Mouse (Mus musculus): ENCODE measurements around the gene Slc22a12. TPM values are rescaled to one million over a fixed set of nuclear protein-coding genes. Genes with fewer than 3 reads are reported as not detected.

Gene Slc22a12
- polyA plus RNA-seq, 1 experiment from 2014 or later = not detected

DNA sequence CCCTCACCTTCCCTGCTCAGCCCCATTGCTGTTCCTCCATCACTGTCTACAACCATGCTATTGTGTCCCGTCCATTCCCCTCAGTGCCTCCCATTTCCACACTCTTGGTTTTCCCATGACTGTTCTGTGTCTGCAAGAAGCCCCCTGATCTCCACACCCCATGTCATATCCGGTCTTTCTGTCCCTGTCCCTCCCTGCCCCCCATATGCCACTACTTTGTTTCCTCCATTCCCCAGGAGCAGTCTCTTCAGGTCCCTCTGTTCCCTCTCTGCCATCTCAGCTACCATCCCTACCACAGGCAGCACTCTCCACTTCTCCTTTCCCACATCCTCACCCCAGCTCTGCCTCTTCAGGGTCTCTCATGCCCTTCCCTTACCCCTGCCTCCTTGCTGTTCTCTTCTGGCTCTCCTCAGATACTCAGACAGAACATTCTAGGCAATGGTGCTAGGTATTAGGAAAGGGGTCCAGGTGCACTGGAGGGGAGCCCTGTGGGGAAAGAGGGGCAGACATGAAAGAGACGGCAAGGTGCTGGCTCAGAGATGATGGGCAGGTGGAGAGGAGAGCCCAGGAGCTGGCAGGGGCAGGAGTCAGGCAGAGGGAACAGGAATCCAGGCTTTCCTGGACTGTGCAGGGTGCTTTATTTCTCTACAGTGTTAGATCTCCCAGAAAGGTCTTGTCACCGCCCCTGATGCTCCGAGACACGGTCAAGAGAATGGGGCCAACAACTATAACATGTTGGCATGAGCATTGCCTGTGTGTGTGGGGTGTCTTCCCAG, 42.8 kb downstream of the Slc22a12 start:
- ChIA-PET CTCF (no interaction called here), POLR2A (no interaction called here)
- peaks cover 61% of the 10 kb centered on the region for H3K27me3 ChIP-seq
- ATAC-seq (no peak), DNase-seq (ENCODE audit: low read depth, low spot score) (no peak)
- no peak for TF ChIP-seq CTCF (IDR thresholded peaks at IDR 0.05)
- in situ Hi-C loops (cut with MboI; ENCODE audit: low pct_unique_long_range_greater_than_20kb) = loop anchor here (25.0 kb wide), 1 partner anchor 512 kb away; the partner anchor contains the start of gene Fermt3

DNA sequence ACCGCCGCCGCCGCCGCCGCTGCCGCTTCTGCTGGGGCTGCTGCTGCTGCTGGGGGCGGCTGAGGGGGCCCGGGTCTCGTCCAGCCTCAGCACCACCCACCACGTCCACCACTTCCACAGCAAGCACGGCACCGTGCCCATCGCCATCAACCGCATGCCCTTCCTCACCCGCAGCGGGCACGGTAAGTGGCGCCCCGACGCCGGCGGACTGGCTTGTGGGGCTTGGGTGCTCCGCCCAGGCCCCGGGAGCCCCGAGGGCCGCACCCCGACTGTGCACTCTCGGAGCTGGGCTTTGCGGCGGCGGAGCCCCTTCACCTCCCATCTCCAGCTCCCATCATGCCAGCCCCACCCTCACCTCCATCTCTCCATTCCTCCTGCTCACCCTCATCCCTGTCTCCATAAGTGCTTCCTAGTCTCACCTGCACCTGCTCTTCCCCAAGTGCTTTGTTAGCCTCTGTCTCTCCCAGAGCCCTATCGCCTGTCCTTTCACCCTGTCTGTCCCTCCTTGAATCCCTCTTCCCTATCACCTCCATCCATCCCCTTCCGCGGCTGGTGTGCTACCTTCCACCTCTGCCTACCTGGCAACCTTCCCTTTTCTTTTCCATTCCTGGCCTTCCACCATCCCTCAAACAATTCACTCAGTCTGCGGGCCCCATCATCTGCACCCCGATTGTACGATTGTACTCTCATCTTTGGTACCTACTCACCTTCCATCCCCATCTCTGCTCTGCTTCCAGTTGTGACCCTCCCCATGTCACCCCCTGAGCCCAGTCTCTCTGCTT, 44.3 kb downstream of the Slc22a12 start:
- in situ Hi-C loops (cut with MboI; ENCODE audit: low pct_unique_long_range_greater_than_20kb) = loop anchor here (25.0 kb wide), 1 partner anchor 514 kb away; the partner anchor contains the start of gene Fermt3
- ATAC-seq = no peak
- DNase-seq (ENCODE audit: low read depth, low spot score) = no peak
- ChIA-PET CTCF (no interaction called here), POLR2A (no interaction called here)
- no peak for TF ChIP-seq CTCF (IDR thresholded peaks at IDR 0.05)
- peaks cover 70% of the 10 kb centered on the region for H3K27me3 ChIP-seq

DNA sequence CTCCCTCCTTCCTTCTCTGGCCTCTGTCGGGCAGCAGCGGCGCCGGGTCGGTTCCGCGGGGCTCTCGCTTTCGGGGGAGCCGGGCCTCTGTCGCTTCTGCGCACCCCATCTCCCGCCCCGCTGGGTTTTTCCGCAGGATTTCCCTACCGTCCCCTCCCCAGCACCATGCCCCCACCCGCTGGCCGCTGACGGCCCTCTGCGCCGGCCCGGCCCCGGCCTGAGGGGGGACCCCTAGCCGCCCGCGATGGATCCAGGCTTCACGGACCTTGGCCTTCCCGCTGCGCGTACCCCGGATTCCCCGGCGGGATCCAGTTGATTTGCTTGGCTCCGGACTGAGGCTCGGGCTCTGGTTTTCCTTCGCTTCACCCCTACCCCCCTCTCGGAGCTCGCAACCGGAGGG, 45.0 kb downstream of the Slc22a12 start:
- ChIA-PET CTCF (no interaction called here), POLR2A (no interaction called here)
- no peak for TF ChIP-seq CTCF (IDR thresholded peaks at IDR 0.05)
- ATAC-seq (no peak), DNase-seq (ENCODE audit: low read depth, low spot score) (no peak)
- in situ Hi-C loops (cut with MboI; ENCODE audit: low pct_unique_long_range_greater_than_20kb) = loop anchor here (25.0 kb wide), 1 partner anchor 514 kb away; the partner anchor contains the start of gene Fermt3
- H3K27me3 ChIP-seq = peaks cover 74% of the 10 kb centered on the region

DNA sequence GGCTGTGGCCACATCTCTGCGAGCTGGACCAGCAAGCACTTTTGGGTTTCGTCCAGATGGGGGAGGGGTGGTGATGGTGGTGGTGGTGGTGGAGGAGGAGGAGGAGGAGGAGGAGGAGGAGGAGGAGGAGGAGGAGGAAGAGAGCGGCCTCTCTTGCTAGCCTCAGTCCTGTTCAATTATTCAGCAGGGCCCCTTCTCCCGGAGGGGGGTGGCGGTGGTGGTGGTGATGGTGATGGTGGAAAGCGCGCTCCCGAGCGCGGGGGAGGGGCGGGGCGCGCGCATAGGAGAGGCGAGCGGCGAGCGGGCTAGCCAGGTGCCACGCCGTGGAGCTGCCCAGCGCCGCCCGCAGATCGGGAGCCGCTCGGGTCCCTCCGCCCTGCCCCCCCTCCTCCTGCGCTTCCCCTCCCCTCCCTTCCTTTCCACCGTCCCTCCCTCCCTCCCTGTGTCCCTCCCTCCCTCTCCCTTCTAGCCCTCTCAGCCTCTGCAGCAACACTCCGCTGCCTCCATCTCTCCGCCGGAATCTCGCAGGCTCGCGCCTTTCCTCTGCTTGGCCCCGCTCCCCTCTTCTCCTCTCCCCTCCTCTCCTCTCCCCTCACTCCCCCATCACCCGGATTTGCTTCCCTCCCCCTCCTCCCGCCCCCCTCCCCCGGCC, 45.6 kb downstream of the Slc22a12 start:
- ATAC-seq (no peak), DNase-seq (ENCODE audit: low read depth, low spot score) (no peak)
- TF ChIP-seq CTCF (IDR thresholded peaks at IDR 0.05) = no peak
- H3K27me3 ChIP-seq = peaks cover 73% of the 10 kb centered on the region
- in situ Hi-C loops (cut with MboI; ENCODE audit: low pct_unique_long_range_greater_than_20kb) = loop anchor here (25.0 kb wide), 1 partner anchor 515 kb away; the partner anchor contains the start of gene Fermt3
- CTCF ChIA-PET = no interaction called here
- POLR2A ChIA-PET = no interaction called here

DNA sequence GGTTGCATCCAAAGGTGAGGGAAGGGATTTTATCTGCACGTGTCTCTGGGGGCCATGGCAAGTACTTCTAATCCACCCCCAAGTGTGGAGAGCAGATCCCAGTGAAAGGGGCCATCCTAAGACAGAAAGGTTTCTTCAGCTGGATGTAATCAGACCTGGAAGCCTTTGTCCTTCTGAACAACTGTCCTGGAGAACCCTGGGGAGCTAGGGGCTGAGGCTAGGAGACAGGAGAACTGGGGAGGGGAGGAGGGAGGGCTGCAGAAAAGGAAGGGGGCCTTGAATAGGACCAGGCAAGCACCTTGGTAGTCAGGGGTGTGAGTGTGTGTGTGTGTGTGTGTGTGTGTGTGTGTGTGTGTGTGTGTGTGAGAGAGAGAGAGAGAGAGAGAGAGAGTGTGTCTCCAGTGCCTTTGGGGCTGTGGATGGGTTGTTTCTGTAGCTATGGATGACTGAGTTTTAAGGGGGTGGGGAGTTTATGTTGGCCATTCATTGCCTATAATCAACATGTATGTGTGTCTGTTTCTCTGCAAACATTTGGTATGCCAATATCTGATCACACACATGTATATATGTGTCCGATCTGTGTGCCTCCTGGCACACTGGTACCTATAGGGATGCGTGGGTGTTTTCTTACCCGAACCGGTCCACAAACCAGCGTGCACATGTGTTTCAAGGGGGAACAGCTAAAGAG, 46.2 kb downstream of the Slc22a12 start:
- peaks cover 73% of the 10 kb centered on the region for H3K27me3 ChIP-seq
- in situ Hi-C loops (cut with MboI; ENCODE audit: low pct_unique_long_range_greater_than_20kb) = loop anchor here (25.0 kb wide), 1 partner anchor 516 kb away; the partner anchor contains the start of gene Fermt3
- no peak for TF ChIP-seq CTCF (IDR thresholded peaks at IDR 0.05)
- ATAC-seq (no peak), DNase-seq (ENCODE audit: low read depth, low spot score) (no peak)
- ChIA-PET POLR2A (no interaction called here), CTCF (no interaction called here)

DNA sequence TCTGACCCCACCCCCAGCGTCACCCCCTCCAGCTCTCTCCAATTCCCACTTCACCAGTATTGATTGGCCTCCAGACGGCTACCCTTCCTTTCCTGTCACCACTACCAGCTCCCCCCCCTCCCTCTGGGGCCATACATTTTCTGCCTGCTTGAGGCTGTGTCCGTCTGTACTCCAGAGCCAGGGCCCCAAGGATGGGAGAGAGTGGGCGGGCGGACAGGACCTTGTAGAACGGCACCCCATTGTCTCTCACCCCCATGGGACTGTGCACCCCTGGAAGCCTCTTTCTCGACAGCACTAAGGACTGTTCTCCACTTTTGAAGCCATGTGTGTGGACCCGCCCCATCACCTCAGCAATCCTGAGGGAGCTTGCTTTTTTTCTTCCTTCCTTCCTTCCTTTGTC, 47.1 kb downstream of the Slc22a12 start:
- CTCF ChIA-PET = no interaction called here
- no peak for TF ChIP-seq CTCF (IDR thresholded peaks at IDR 0.05)
- ATAC-seq (no peak), DNase-seq (ENCODE audit: low read depth, low spot score) (no peak)
- POLR2A ChIA-PET = no interaction called here
- peaks cover 75% of the 10 kb centered on the region for H3K27me3 ChIP-seq
- in situ Hi-C loops (cut with MboI; ENCODE audit: low pct_unique_long_range_greater_than_20kb) = loop anchor here (25.0 kb wide), 1 partner anchor 517 kb away; the partner anchor contains the start of gene Fermt3

DNA sequence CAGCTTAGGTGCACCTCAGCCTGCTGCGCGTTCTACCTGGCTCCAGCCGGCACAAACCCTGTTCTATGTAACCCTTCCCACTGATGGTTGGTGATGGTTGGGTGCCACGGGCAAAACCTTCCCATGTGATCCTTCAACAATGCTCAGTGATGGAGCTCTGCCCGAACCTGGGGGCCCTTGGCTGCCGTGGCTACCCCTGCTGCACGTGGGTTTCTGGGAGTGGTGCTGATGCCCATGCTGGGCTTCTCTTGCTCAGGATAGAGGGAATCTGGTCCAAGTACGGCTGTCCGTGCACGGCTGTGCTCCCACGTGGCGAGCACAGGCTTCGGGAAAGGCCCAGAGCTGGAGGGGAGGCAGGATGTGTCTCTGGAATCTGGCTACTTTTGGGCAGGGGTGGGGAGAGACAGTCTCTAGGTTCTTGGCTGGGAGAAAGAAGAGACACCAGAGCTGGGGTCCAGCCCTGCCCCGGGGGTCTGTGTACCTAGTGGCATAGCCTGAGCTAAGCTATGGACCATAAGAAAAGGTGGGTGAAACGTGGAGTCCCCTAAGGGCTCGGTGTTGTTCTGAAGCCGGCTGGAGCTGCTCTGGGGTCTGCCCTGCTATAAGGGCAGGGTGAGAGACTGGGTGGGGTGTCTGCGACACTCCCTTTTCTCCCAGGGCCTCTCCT, 48.2 kb downstream of the Slc22a12 start:
- peaks cover 79% of the 10 kb centered on the region for H3K27me3 ChIP-seq
- ATAC-seq = no peak
- DNase-seq (ENCODE audit: low read depth, low spot score) = no peak
- POLR2A ChIA-PET = no interaction called here
- CTCF ChIA-PET = no interaction called here
- no peak for TF ChIP-seq CTCF (IDR thresholded peaks at IDR 0.05)
- in situ Hi-C loops (cut with MboI; ENCODE audit: low pct_unique_long_range_greater_than_20kb) = loop anchor here (5.0 to 25.0 kb wide), 2 partner anchors 88 to 518 kb away; partner anchors contain the start of gene Fermt3

DNA sequence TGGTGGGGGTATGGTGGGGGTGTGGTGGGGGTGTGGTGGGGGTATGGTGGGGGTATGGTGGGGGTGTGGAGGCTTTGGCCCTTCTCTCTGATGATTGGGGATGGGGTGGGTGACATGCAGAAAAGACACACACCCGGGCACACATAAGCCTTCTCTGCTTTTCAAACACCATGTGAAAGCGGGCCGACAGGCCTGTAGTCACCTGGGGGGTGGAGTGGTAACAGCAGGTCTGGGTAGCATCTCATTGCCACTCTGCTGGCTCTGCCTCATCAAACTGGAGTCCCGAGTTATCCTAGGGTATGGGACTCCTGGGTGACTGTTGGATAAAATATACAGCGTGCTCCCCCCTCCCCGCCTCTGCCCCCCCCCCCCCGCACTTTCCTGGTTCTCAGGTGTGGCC, 48.8 kb downstream of the Slc22a12 start:
- ChIA-PET CTCF (no interaction called here), POLR2A (no interaction called here)
- in situ Hi-C loops (cut with MboI; ENCODE audit: low pct_unique_long_range_greater_than_20kb) = loop anchor here (5.0 to 25.0 kb wide), 2 partner anchors 88 to 518 kb away; partner anchors contain the start of gene Fermt3
- H3K27me3 ChIP-seq = peaks cover 74% of the 10 kb centered on the region
- TF ChIP-seq CTCF (IDR thresholded peaks at IDR 0.05) = no peak
- no peak for ATAC-seq
- no peak for DNase-seq (ENCODE audit: low read depth, low spot score)

DNA sequence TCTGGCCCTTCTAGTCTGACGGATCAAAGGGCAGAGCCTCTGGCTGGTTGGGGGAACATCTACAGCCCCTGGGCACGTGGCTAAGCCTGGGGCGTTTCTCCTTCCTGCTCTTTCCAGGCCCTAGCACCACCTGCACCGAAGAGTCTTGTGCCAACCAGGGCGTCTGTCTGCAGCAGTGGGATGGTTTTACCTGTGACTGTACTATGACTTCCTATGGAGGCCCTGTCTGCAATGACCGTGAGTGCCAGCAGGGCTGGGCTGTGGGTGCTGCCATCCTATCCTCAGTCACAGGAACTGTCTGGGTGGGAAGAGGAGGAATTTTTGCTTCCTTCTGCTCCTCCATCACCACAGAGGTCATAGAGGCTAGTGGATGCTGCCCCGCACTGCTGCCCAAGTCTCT, 49.6 kb downstream of the Slc22a12 start:
- DNase-seq (ENCODE audit: low read depth, low spot score) (no peak), ATAC-seq (no peak)
- ChIA-PET POLR2A (no interaction called here), CTCF (no interaction called here)
- in situ Hi-C loops (cut with MboI; ENCODE audit: low pct_unique_long_range_greater_than_20kb) = loop anchor here (5.0 to 25.0 kb wide), 2 partner anchors 89 to 519 kb away; partner anchors contain the start of gene Fermt3
- H3K27me3 ChIP-seq = peaks cover 67% of the 10 kb centered on the region
- no peak for TF ChIP-seq CTCF (IDR thresholded peaks at IDR 0.05)
